Mouse (Mus musculus): Measurements from ENCODE around the gene Wnt5a.

DNA sequence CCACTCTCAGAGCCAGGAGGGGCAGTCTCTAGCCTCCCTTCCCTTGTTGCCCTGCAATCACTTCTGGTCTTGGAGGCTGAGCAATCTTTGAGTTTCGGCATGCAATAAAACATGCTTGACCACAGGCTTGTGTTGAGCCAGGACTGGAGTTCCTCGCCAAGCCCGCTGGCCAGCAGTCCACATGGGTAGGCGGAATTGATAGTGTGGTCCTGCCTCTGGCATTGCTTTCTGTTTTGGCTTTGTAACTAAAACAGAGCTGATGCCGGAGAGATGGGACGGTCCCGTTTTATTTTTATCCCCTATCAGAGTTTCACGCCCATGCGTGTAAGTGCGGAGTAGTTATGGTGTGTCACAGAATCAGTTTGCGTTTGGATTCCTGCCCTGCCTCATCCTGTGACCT is 28.4 kb downstream of the Wnt5a start:
- TF ChIP-seq CTCF (IDR thresholded peaks at IDR 0.05; ENCODE audit: low read depth) (no peak), EP300 (optimal IDR thresholded peaks at IDR 0.05) (no peak)
